Mouse (Mus musculus): ENCODE measurements around the gene Ribc1. TPM values are rescaled to one million over a fixed set of nuclear protein-coding genes. Genes with fewer than 3 reads are reported as not detected.
A peak's percentile ranks its signal among the peaks of the same experiment; 100 is the strongest.

Gene Ribc1
- 1 to 10 TPM in 1 of 2 experiments, under 1 TPM in 1; 0.60 to 1.1 TPM for total RNA-seq (2021)

DNA sequence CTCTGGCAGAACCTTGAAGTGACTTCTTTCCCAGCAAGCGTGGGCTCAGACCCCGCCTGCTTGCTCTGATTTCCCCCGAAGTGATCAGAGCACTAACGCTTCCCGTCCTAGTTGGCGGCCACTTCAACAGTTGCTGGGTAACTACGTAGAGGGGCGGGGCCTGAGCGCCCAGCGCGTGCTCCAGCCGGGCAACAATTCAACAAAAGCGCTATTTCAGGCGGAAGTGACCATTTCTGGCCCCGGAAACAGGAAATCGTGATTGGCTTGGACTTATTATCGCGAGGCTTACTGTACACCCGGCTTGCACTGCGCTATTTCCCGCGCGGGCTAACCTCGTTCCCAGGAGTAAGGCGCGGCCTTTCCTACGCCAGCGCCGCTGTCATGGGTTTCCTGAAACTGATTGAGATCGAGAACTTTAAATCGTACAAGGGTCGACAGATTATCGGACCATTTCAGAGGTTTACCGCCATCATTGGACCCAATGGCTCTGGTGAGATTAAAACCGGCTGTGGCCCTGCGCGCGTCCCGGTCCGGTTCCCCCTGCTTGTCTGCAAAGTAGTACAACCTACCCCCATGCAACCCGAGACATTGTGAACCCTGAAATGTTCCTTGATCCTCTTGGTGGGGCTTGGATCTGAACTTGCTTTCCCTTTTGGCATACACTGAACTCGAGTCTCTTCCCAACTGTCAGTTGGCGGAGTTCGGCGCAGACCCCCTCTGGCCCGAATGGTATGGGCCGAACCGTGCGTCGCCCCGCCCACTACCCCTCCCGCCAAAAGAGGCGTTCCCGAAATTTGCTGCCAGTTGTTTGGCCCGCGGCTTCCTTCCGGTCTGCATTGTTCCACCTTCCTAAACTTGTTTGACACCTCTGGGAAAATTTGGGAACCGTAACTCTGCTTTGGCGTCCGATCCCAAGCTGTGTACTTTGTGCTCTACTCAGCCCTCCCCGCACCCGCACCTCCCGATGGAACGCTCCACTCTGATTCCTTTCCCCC, at the start of gene Ribc1, which contains the start of gene Smc1a:
Gene Ribc1 (minus strand): TSS at position 145 of the 995 bp plus-strand sequence.
Gene Smc1a (plus strand): TSS at position 278 of the 995 bp plus-strand sequence.
- DNase-seq = peak; percentile 92

DNA sequence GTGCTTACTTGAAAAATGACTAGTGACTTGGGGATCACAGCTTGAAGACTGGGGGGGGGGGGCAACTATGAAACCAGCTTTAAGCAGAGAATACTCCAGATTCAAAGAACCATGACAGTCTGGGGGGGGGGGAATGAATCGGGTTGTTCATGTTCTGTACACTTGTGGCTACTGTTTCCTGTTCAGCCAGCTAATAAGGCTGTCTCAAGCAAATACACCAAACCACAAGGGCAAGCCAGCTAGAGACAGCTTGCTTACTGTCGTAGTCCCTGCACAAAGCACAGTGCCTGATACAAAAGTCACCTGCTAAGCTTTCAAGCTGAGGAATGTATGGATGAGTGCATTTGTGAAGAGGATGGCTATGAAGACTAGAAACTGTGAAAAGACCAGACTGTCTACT, 49.6 kb upstream of the Ribc1 start:
- DNase-seq = no peak

DNA sequence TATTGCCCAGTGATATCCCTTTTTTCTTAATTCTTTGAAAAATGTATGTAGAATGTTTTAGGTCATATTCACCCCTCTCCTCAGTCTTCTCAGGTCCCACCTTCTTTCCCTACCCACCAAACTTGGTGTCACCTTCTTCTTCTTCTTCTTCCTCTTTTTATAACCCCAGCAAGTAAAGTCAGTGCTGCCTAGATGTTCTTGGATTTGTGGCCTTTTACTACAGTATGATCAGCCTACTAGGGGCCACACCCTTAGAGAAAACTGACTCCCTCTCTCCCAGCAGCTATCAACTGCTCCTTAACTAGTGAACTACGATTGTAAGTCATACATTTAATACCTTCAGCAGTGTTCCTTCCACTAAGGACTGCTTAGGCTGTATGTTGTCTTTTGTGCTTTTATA, 38.0 kb upstream of the Ribc1 start:
- no peak for DNase-seq

DNA sequence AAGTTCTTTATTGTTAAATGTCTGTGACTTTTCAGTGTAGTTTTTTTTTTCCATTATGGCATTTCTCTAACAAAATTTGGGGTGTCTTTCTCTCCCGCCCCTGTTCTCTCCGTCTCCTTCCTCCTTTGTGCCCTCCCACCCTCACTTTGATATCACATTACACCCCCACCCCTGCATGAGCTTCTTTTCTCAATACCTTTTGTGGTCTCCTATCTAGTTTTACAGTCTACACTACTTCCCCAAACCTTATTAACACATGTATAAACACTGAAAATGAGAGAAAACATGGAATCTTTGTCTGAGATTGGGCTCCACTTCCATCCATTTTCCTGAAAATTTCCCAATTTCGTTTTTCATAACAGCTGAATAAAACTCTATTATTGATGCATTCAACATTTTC, 36.5 kb upstream of the Ribc1 start:
- DNase-seq = no peak

DNA sequence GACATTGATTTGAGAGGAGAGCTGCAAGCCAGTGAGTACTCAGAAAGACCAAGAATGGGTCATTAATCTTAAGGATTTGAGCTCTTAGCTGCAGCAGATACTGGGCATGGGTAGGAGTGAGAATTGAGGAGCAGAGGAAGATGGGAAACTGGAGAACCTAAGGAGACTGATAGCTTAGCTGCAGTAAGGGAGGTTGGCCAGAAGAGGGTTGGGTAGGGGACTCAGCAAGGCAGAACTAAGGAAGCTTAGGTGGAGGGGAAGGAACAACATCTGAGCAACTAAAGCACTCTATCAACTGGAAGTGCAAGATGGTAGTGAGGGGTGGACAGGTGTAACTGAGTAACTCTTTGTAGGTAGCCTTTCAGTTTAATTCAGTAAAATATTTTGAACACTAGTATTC, 31.1 kb upstream of the Ribc1 start:
- no peak for DNase-seq

DNA sequence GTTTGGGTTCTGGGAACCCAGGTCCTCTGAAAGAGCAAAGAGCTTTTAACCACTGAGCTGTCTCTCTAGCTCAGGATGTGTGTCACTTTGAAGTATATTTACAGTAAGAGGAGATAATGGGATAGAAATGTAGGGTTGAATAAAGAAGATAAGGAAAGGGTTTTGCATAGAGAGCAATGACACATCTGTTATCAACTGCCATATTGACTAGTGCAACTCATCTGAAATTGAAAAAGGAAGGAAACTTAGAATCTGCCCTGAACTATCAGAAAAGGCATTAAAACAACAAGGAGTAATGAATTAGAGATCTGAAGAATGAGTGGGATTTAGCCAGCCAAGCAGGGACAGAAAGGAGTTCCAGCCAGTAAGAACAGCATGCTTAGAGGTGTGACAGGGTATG, 23.8 kb upstream of the Ribc1 start:
- DNase-seq = no peak

DNA sequence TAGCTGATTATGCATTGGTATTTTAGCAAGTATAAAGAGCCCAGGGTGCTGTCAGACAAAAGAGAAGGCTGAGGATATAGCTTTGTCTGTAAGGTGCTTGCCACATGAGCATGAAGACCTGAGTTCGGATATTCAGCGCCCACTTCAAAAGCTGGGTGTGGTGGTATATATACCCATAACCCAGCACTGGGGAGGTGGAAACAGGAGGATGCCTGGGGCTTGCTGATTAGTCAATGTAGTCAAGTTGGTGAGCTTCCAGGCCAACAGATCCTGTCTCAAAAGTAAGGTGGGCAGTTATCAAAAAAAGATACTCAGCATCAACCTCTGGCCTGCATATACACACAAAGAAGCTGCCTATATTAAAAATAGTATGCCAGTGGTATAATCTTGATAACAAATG, 3.2 kb upstream of the Ribc1 start:
- DNase-seq = no peak

DNA sequence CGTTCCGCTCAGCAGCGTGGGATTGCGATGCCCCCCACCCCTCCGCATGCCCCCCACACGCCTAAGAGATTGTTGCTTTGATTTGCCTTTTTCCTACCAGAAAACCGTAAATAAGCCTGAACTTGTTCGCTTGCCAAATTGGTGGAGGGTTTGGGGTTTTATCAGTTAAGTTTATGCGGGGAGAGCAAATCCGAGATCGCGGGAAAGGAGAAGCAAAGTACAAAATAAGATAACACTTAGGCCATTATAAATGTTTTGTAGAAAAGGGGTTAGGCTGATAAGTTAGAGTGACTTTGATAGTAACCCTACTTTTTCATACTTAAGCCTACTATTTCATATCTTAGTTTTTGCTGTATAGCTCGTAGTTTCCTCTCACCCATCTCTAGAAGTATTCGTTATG, 1.1 kb upstream of the Ribc1 start:
- DNase-seq = no peak

DNA sequence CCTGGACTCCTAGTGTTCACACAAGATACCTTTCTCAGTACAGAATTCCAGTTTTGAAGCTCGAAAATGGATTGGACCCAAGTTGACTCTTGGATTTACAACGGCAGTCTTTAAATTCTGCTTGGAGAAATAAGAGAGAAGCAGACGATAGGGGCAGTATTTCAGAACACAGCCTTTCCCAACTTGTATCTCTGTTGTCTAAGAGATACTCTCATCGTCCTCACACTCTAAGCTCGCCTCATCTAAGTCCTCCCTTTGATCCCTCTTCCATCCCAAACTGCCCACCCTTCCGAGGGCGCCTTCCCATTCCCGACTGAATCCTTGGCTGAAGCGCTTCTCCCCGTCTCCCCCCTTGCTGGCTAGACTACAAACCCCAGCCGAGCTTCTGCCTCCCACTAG, 344 bp downstream of the Ribc1 start:
- DNase-seq = no peak

DNA sequence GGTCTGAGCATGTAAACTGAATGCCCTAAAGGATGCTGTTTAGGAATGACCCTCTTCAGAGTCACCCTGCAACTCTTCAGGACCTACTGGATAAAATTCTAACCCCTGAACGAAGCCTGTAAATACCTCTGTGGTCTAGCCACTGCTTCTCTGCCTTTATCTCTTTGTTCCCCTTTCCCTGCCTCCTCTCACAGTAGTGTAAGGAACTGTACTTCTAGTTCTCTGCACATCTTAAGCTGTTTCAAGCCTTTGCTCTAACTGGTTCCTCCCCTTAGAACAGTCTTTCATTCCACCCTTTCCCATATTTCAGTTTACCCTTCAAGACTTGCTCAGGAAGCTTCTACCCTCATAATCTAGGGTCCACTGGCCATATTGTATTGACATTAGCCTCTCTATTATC, 8.2 kb downstream of the Ribc1 start:
- no peak for DNase-seq

DNA sequence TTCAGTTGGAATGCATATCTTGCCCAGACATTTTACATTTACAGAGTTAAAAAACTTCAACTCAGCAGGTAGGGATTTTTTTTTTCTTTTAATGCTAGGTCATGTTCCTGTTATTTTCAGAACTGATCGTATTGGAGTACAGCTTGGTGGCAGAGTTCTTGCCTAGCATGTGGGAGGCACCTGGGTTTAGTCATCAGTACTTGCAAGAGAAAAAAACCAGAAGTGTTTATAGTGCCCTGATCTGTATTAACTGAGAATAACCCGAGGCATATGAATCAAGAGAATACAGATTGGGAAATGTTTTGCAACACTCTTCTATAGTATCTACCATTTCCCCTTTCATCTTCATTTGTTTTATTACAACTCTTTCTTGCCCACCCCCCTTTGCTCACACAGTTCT, 13.2 kb downstream of the Ribc1 start:
- DNase-seq = no peak

DNA sequence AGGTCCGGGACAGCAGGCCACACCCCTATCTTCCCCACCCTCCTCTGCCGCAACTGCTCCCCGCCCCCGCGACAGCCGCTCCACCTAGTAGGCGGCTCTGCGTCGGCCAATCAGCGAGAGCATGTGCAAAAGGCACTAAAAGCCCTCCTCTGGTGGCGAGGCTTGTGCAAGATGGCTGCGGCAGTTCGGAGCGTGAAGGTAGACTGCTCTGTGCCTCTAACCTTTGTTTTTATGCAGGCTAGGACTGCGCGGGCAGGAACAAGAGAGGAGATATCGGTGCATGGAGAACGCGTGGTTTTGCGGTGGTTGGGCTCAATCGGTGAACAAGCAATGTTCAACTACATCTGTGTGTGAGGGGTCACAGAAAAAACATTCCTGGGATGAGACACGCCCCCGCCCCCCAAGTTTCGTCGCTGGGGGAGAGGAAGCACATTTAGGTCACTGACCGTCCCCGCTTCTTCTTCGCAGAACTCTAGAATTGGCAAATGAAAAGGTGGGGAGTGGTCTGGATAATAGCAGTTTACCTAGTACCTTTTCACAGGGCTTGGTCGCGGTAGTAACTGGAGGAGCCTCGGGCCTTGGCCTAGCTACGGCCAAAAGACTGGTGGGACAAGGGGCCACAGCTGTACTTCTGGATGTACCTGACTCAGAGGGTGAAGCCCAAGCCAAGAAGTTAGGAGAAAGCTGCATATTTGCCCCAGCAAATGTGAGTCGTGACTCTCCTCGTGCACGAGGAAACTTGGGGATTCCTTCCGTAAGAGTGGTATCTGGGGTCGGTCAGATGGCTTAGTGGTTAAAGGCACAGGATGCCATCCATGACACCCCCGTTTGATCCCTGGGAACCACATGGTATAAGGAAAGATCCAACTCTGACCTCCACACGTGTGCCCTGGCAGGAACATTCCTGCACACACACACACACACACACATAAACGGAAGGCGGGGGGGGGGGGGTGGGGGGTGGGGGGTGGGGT, 14.1 kb downstream of the Ribc1 start, which contains the start of gene Hsd17b10:
Gene Hsd17b10 (plus strand): TSS at position 109 of the 974 bp plus-strand sequence.
- peak; percentile 86 for DNase-seq

DNA sequence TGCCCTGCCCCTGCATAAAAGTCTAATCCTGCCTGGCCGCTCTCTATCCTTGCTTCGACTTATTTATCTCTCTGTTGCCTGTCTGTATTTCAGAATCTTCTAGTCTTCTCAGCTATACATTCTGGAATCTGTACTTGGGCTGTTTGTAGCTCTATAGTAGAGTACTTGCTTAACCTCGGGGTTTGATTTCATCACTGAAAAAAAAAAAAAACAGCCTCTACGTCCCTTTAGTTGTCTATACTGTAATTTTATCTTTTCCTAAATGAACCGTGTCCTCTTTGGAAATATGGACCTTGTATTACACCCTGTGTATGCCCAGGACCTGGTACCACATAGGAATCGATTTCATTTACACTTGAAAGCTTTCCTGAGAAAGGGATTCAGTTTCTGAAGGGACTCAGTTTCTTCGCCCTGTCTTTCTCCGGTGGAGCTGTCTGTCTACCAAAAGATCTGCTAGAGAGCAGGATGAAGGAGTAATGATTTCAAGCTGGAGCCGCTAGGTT, 14.9 kb downstream of the Ribc1 start:
- DNase-seq = no peak

DNA sequence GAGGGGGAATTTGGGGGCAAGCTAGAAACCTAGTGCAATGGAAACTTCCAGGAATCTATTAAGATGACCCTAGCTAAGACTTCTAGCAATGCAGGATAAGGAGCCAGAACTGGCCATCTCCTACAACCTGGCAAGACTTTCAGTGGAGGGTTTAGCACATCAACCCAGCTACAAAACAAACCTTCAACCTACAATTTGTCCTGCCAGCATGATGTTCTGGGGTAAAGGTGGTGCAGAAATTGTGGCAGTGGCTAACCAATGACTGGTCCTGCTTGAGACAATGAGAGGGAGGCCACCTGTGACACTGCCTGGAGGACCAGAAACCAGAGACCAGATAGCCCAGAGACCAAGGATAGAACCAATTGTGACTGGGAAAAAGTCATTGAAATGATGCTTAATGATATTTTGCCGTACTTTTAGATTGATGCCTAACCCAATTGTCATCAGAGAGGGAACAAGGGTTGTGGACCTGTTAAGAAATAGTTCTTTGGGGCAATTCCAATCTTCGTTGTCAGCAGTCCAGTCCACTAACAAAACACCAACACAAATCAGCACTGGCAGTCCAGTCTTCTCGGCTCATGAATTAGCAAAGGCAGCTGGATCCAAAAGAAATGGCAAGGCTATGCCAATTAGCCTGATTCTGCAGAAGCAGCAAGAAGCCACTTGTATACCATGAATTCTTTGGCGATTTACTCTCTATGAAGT, 16.9 kb downstream of the Ribc1 start:
- DNase-seq = no peak

Other genes starting within 250 kb of the Ribc1 start
- gene Huwe1, start 215.5 kb downstream of the Ribc1 start, total RNA-seq (2021) = 100 to 1,000 TPM; 180 to 187 TPM
- 100 to 1,000 TPM; 151 to 152 TPM for gene Hsd17b10, start 14.4 kb downstream of the Ribc1 start, total RNA-seq (2021)
- gene Smc1a, start 133 bp upstream of the Ribc1 start, total RNA-seq (2021) = 10 to 100 TPM; 50.1 to 51.2 TPM
- gene Iqsec2, start 128.0 kb upstream of the Ribc1 start, total RNA-seq (2021) = 10 to 100 TPM; 57.9 to 59.3 TPM
- gene Kdm5c, start 216.7 kb upstream of the Ribc1 start, total RNA-seq (2021) = 10 to 100 TPM; 41.9 to 70.5 TPM